Mouse (Mus musculus): ENCODE results near the gene Abhd5.

DNA sequence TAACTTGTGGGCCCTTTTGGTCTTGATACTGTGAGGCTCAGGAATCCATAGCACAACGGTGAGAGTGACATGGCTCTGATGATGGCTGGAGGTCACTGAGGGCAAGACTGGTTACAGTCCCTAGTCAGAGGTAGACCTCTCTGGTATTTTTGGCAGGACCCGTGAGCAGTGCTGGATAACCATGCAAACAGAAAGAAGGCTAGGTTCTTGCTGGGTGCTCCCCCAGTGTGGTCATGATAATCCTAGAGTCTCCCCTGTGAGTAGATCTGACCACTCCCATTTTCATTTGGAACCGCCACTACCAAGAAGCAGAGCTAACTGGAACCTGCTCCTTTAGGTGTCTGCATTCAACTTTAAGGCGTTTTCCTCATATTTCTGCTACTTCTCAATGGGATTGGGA lies 1.5 kb downstream of the Abhd5 start:
- TF ChIP-seq CTCF (IDR thresholded peaks at IDR 0.05; ENCODE audit: borderline replicate concordance, insufficient read depth, low read depth, low read length) (no peak), POLR2A (IDR thresholded peaks at IDR 0.05; ENCODE audit: borderline replicate concordance, insufficient read depth, low read length) (no peak)

Measured in cerebellum, adult 2 months (tissue).